Mouse (Mus musculus) CH12.LX (cell line): Measurements from ENCODE around the gene Arhgef38. TPM values are rescaled to one million over a fixed set of nuclear protein-coding genes. Genes with fewer than 3 reads are reported as not detected.

Experiments used
- DNase-seq: peaks from one replicate; pipeline ENCODE4 v3.0.0-alpha.2; 2013; ENCODE audit errors: extremely low read depth
- H3K27ac ChIP-seq: 2 replicates; pipeline ENCODE4 v1.5.1; 2012; ENCODE audit warnings: low read depth, mild to moderate bottlenecking, control low read depth, moderate library complexity; ENCODE audit not compliant: insufficient read depth
- H3K27me3 ChIP-seq: replicated peaks from 2 replicates; pipeline ENCODE3; 2012; ENCODE audit warnings: inconsistent platforms
- H3K36me3 ChIP-seq, 2 experiments: replicated peaks in 1 of 2; 2 replicates each; pipeline versions ENCODE3 to v1.6.1; 2012; ENCODE audit warnings: inconsistent platforms in 1 of 2, low read length in 1 of 2, mild to moderate bottlenecking in 1 of 2, mixed read lengths in 1 of 2, moderate library complexity in 1 of 2; ENCODE audit not compliant: control insufficient read depth in 1 of 2, insufficient read depth in 1 of 2
- H3K4me1 ChIP-seq, 2 experiments: 2 replicates each; pipeline ENCODE4 v1.6.1; 2012; ENCODE audit warnings: inconsistent platforms in 1 of 2, moderate library complexity in 1 of 2; ENCODE audit not compliant: insufficient read depth in 2 of 2, control insufficient read depth in 1 of 2
- H3K4me2 ChIP-seq: 2 replicates; pipeline ENCODE4 v1.6.1; 2012; ENCODE audit warnings: low read depth, mild to moderate bottlenecking, control low read depth; ENCODE audit not compliant: poor library complexity, insufficient read depth, severe bottlenecking
- H3K4me3 ChIP-seq, 3 experiments: fragments of 150-350 bp in 1 of 3; sonication (generic) in 1 of 3; replicated peaks in 1 of 3; 2 replicates each; pipeline versions ENCODE3 to v1.5.1; 2011 to 2012; ENCODE audit warnings: low read depth in 2 of 3, low read length in 2 of 3, mild to moderate bottlenecking in 2 of 3, moderate library complexity in 2 of 3, control low read depth in 1 of 3, improper control_type of control experiment in 1 of 3, inconsistent platforms in 1 of 3, mixed read lengths in 1 of 3; ENCODE audit not compliant: poor library complexity in 1 of 3
- H3K79me2 ChIP-seq: replicated peaks from 2 replicates; pipeline ENCODE4 v1.6.1; 2012; ENCODE audit warnings: mild to moderate bottlenecking, moderate library complexity; ENCODE audit not compliant: control insufficient read depth, poor library complexity, insufficient read depth, severe bottlenecking; ENCODE audit errors: extremely low read depth
- H3K9ac ChIP-seq: 2 replicates; pipeline ENCODE4 v1.6.1; 2012; ENCODE audit warnings: low read depth, mild to moderate bottlenecking, control low read depth, moderate library complexity; ENCODE audit not compliant: insufficient read depth
- H3K9me3 ChIP-seq: replicated peaks from 2 replicates; pipeline ENCODE3; 2012; ENCODE audit warnings: low read length, inconsistent platforms, mixed read lengths
- CHD1 ChIP-seq: IDR thresholded peaks from 2 replicates; pipeline ENCODE4 v1.6.1; 2012; ENCODE audit warnings: low read depth, low read length, improper control_type of control experiment, inconsistent platforms
- CHD2 ChIP-seq: IDR thresholded peaks from 2 replicates; pipeline ENCODE4 v1.6.1; 2011; ENCODE audit warnings: low read length, improper control_type of control experiment
- CTCF ChIP-seq, 2 experiments: IDR thresholded peaks in 1 of 2; conservative IDR thresholded peaks in 1 of 2; 2 replicates each; pipeline ENCODE4 v1.5.1; 2011 to 2012; ENCODE audit warnings: low read depth in 2 of 2, low read length in 2 of 2, improper control_type of control experiment in 1 of 2, inconsistent platforms in 1 of 2, mild to moderate bottlenecking in 1 of 2, moderate library complexity in 1 of 2
- E2F4 ChIP-seq: IDR thresholded peaks from 2 replicates; pipeline ENCODE4 v1.6.1; 2011; ENCODE audit warnings: low read depth, low read length, improper control_type of control experiment; ENCODE audit not compliant: insufficient replicate concordance
- EP300 ChIP-seq: IDR thresholded peaks from 2 replicates; pipeline ENCODE4 v1.6.1; 2011; ENCODE audit warnings: low read length, improper control_type of control experiment
- ETS1 ChIP-seq: conservative IDR thresholded peaks from 2 replicates; pipeline ENCODE4 v1.6.1; 2012; ENCODE audit warnings: low read depth, mild to moderate bottlenecking, inconsistent platforms, low read length, improper control_type of control experiment, moderate library complexity
- GABPA ChIP-seq: IDR thresholded peaks from 2 replicates; pipeline ENCODE4 v1.6.1; 2012; ENCODE audit warnings: low read depth, low read length, improper control_type of control experiment, inconsistent platforms; ENCODE audit not compliant: insufficient replicate concordance
- IRF4 ChIP-seq: IDR thresholded peaks from 2 replicates; pipeline ENCODE4 v1.6.1; 2014; ENCODE audit warnings: low read depth, mild to moderate bottlenecking, inconsistent platforms, low read length, improper control_type of control experiment
- JUN ChIP-seq: IDR thresholded peaks from 2 replicates; pipeline ENCODE4 v1.6.1; 2011; ENCODE audit warnings: low read depth, mild to moderate bottlenecking, low read length, improper control_type of control experiment, moderate library complexity; ENCODE audit not compliant: insufficient read depth
- JUND ChIP-seq: conservative IDR thresholded peaks from 2 replicates; pipeline ENCODE4 v1.6.1; 2011; ENCODE audit warnings: low read depth, low read length, improper control_type of control experiment
- KAT2A ChIP-seq: IDR thresholded peaks from 2 replicates; pipeline ENCODE4 v1.6.1; 2012; ENCODE audit warnings: low read length, improper control_type of control experiment, inconsistent platforms; ENCODE audit not compliant: insufficient replicate concordance
- MAFK ChIP-seq: IDR thresholded peaks from 2 replicates; pipeline ENCODE4 v1.6.1; 2011; ENCODE audit warnings: low read length, improper control_type of control experiment; ENCODE audit not compliant: insufficient replicate concordance
- MEF2A ChIP-seq: IDR thresholded peaks from 2 replicates; pipeline ENCODE4 v1.6.1; 2014; ENCODE audit warnings: low read depth, mild to moderate bottlenecking, inconsistent platforms, low read length, improper control_type of control experiment, borderline replicate concordance
- MXI1 ChIP-seq: IDR thresholded peaks from 2 replicates; pipeline ENCODE4 v1.6.1; 2011; ENCODE audit warnings: mild to moderate bottlenecking, low read depth, low read length, improper control_type of control experiment
- PAX5 ChIP-seq: IDR thresholded peaks from 2 replicates; pipeline ENCODE4 v1.6.1; 2012; ENCODE audit warnings: low read length, inconsistent platforms, mixed read lengths
- POLR2A ChIP-seq: IDR thresholded peaks from 2 replicates; pipeline ENCODE4 v1.6.1; 2011; ENCODE audit warnings: low read depth, mild to moderate bottlenecking, improper control_type of control experiment, low read length
- POLR2AphosphoS2 ChIP-seq: IDR thresholded peaks from 2 replicates; pipeline ENCODE4 v1.6.1; 2011; ENCODE audit warnings: low read depth, low read length, improper control_type of control experiment
- RAD21 ChIP-seq: IDR thresholded peaks from 2 replicates; pipeline ENCODE4 v1.6.1; 2011; ENCODE audit warnings: low read depth, mild to moderate bottlenecking, low read length, improper control_type of control experiment, moderate library complexity
- RCOR1 ChIP-seq: conservative IDR thresholded peaks from 2 replicates; pipeline ENCODE4 v1.6.1; 2012; ENCODE audit warnings: low read depth, mild to moderate bottlenecking, inconsistent platforms, low read length, improper control_type of control experiment
- SIN3A ChIP-seq: IDR thresholded peaks from 2 replicates; pipeline ENCODE4 v1.6.1; 2012; ENCODE audit warnings: low read length, improper control_type of control experiment, inconsistent platforms
- SMC3 ChIP-seq: IDR thresholded peaks from 2 replicates; pipeline ENCODE4 v1.6.1; 2011; ENCODE audit warnings: low read depth, low read length, improper control_type of control experiment
- TBP ChIP-seq: conservative IDR thresholded peaks from 2 replicates; pipeline ENCODE4 v1.6.1; 2011; ENCODE audit warnings: low read depth, low read length, improper control_type of control experiment
- USF1 ChIP-seq: IDR thresholded peaks from 2 replicates; pipeline ENCODE4 v1.6.1; 2014; ENCODE audit warnings: low read depth, mild to moderate bottlenecking, inconsistent platforms, low read length, improper control_type of control experiment
- USF2 ChIP-seq: conservative IDR thresholded peaks from 2 replicates; pipeline ENCODE4 v1.6.1; 2011; ENCODE audit warnings: low read depth, low read length, improper control_type of control experiment
- ZC3H11A ChIP-seq: IDR thresholded peaks from 2 replicates; pipeline ENCODE4 v1.6.1; 2012; ENCODE audit warnings: low read depth, mild to moderate bottlenecking, inconsistent platforms, low read length, improper control_type of control experiment
- ZKSCAN1 ChIP-seq: IDR thresholded peaks from 2 replicates; pipeline ENCODE4 v1.6.1; 2012; ENCODE audit warnings: low read depth, inconsistent platforms, low read length, improper control_type of control experiment, borderline replicate concordance
- ZMIZ1 ChIP-seq: IDR thresholded peaks from 2 replicates; pipeline ENCODE4 v1.6.1; 2012; ENCODE audit warnings: low read depth, mild to moderate bottlenecking, inconsistent platforms, low read length, improper control_type of control experiment
- dilution Hi-C: fragments of 300-500 bp; cut with MboI; formaldehyde crosslinking; loops from 2 replicates; pipeline ENCODE4 v1.14.3; 2020; ENCODE audit warnings: low sequenced_read_pairs; ENCODE audit not compliant: extremely low pct_unique_long_range_greater_than_20kb, extremely low pct_ligation_motif_present
- in situ Hi-C: fragments of 300-500 bp; cut with MboI; formaldehyde crosslinking; loops from 3 replicates; pipeline ENCODE4 v1.14.3; 2019; ENCODE audit warnings: low sequenced_read_pairs, low pct_ligation_motif_present, low pct_unique_long_range_greater_than_20kb, mixed read lengths
- polyA plus RNA-seq: library from polyadenylated mRNA; unstranded; fragments of >175 nt; gene quantifications from 2 replicates; pipeline ENCODE4 v1.2.1, GENCODE M21; 2012; ENCODE audit warnings: low read depth; ENCODE audit not compliant: insufficient read length
- total RNA-seq, 2 experiments: library from RNA; depleted of rRNA; stranded (reverse); fragments of 300-350 nt in 1 of 2; fragments of >200 nt in 1 of 2; gene quantifications; 2 replicates each; pipeline ENCODE4 v1.2.3; 2012 to 2014

Gene Arhgef38
- total and polyA plus RNA-seq, 3 experiments, result not detected

DNA sequence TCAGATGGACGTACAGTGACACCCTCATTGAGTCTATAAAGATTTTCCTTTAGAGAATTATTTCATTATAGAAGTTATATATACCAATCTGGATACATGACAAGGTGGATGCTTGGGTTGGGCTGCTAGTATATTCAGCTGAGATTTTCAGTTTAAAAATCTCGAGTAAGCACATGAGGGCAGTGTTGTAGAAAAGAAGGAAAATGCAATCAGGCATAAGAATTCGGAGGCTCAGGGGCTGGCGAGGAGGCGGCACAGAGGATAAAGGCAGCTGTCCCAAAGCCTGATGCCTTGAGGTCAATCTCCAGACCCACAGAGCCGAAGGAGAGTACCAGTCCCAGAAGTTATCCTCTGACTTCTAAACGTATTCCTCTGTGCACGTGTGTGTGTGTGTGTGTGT lies 102.1 kb downstream of the Arhgef38 start:
- in situ Hi-C loops (no loop called here), dilution Hi-C loops (no loop called here)
- TF ChIP-seq GABPA, result no peak
- no peak for TF ChIP-seq SIN3A
- peak in 1 of 2 experiments; percentile 35; a peak in 2 of 4 replicates for TF ChIP-seq CTCF (conservative IDR thresholded peaks at IDR 0.05 in 1 of 2, IDR thresholded peaks at IDR 0.05 in 1 of 2; ENCODE audit: low read depth in 2 of 2, low read length in 2 of 2)
- no peak for TF ChIP-seq CHD2
- TF ChIP-seq JUN, result no peak
- TF ChIP-seq RAD21, result peak; percentile 35
- TF ChIP-seq JUND, result no peak
- TF ChIP-seq ETS1, result no peak
- no peak for TF ChIP-seq EP300
- no peak for TF ChIP-seq USF1
- no peak for TF ChIP-seq ZKSCAN1
- no peak for TF ChIP-seq USF2
- no peak for TF ChIP-seq TBP
- TF ChIP-seq MXI1, result no peak
- no peak for TF ChIP-seq ZC3H11A
- no peak for TF ChIP-seq IRF4
- TF ChIP-seq PAX5, result no peak
- TF ChIP-seq ZMIZ1, result no peak
- 0 out of 2 replicates have a peak, but pooled peaks have one; percentile 12 for TF ChIP-seq SMC3
- no peak for TF ChIP-seq POLR2A
- TF ChIP-seq E2F4, result no peak
- TF ChIP-seq POLR2AphosphoS2, result no peak
- Histone ChIP-seq H3K27me3 (no peaks in the 10 kb centered on the region), H3K36me3 (no peaks in the 10 kb centered on the region), H3K27ac (no peak overlapping the region), H3K4me2 (no peak overlapping the region), H3K4me3 (no peak overlapping the region), H3K4me1 (peaks cover 0 to 7% of the 10 kb centered on the region in 2 experiments; a peak in 1 of 4 replicates), H3K9me3 (no peaks in the 10 kb centered on the region), H3K79me2 (no peaks in the 10 kb centered on the region), H3K9ac (no peak overlapping the region)
- no peak for DNase-seq

DNA sequence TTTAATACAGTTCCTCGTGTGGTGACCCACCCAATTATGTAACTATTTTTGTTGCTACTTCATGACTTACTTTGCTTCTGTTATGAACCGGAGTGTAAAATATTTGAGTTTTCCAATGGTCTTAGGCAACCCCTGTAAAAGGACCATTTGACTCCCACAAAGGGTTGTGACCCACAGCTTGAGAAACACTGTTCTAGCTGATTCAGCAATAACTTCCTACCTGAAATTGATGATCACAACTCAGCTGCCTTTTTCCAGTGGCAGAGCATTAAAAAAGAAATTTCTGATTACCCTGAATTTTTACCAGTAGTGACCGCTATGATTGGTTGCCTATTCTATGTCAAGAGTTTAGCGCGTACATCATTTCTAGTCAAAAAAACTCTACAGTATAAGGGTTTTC lies 103.4 kb downstream of the Arhgef38 start:
- Histone ChIP-seq H3K4me2 (no peak overlapping the region), H3K36me3 (no peaks in the 10 kb centered on the region), H3K27me3 (no peaks in the 10 kb centered on the region), H3K9ac (no peak overlapping the region), H3K27ac (no peak overlapping the region), H3K4me3 (no peak overlapping the region), H3K79me2 (no peaks in the 10 kb centered on the region), H3K4me1 (0 out of 4 replicates have a peak, but pooled peaks cover 0 to 4% of the 10 kb centered on the region in 2 experiments), H3K9me3 (no peaks in the 10 kb centered on the region)
- TF ChIP-seq MAFK (peak; percentile 85), ZC3H11A (no peak), USF1 (no peak), RCOR1 (no peak), MEF2A (no peak), CHD1 (no peak), KAT2A (no peak), PAX5 (no peak)
- dilution Hi-C loops, result no loop called here
- in situ Hi-C loops, result no loop called here
- DNase-seq, result no peak
